Mouse (Mus musculus): ENCODE results near the gene Tsc22d4.

- TF ChIP-seq CTCF (conservative IDR thresholded peaks at IDR 0.05; ENCODE audit: insufficient read depth, insufficient read length, low read depth, low read length) (0 out of 2 replicates have a peak, but pooled peaks have one; percentile 23), POLR2A (IDR thresholded peaks at IDR 0.05; ENCODE audit: low read depth, low read length) (no peak)
These were observed 7.0 kb upstream of the Tsc22d4 start for GRCm38 (mm10) chr5:137738516-137738915.

All from kidney, adult 2 months (tissue).